Mouse (Mus musculus): ENCODE results near the gene Cfap57. TPM values are rescaled to one million over a fixed set of nuclear protein-coding genes. Genes with fewer than 3 reads are reported as not detected.
"Not testable (repeated sequence)": the region's sequence is repeated elsewhere in the genome, so short reads cannot be mapped to it uniquely, and the experiment has no call there.

Gene Cfap57
- polyA plus RNA-seq, 1 experiment from 2014 or later = 2.1 TPM

- H3K27ac ChIP-seq (ENCODE audit: low read depth, low read length) = no peak overlapping the region
- no peak overlapping the region for H3K4me2 ChIP-seq (ENCODE audit: low read length)
- H3K27me3 ChIP-seq (replicated peaks; ENCODE audit: control insufficient read depth, insufficient read depth, low read length) = no peaks in the 10 kb centered on the region
- no peaks in the 10 kb centered on the region for H3K36me3 ChIP-seq (ENCODE audit: control insufficient read depth, insufficient read depth, low read length)
- H3K9me3 ChIP-seq (ENCODE audit: control insufficient read depth, low read length) = no peaks in the 10 kb centered on the region
- no peak overlapping the region for H3K9ac ChIP-seq (ENCODE audit: low read depth, low read length)
- H3K4me3 ChIP-seq (ENCODE audit: low read length) = no peak overlapping the region
- WGBS = 79% methylated on average over 23 of the region's 23 CpGs
- no peaks in the 10 kb centered on the region for H3K4me1 ChIP-seq (ENCODE audit: control insufficient read depth, insufficient read depth, low read depth, low read length)
- ATAC-seq = no peak
Measured at GRCm38 (mm10) chr4:118569320-118569719, 51.3 kb downstream of the Cfap57 start.

DNA sequence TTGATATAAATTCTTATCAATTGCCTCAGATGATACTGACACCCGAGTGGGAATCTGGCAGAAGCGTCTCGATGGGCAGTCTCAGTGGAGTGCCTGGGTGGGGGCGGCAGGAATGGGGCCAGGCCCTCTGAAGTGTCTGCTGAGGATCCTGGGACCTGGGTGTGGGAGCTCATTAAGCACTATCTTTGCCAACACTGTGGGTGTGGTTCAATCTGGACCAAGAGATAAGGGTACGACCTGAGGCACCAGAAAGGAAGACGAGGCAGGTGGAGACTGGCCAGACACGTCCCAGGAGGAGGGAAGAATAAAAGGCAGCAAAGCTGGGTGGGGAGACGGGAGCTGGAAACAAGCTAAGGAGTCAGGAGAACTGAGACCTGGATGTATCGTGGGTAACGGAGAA is 51.9 kb downstream of the Cfap57 start:
- H3K27ac ChIP-seq (ENCODE audit: low read depth, low read length) = no peak overlapping the region
- no peak overlapping the region for H3K4me2 ChIP-seq (ENCODE audit: low read length)
- no peak for ATAC-seq
- WGBS = 73% methylated on average over 10 of the region's 10 CpGs
- no peaks in the 10 kb centered on the region for H3K36me3 ChIP-seq (ENCODE audit: control insufficient read depth, insufficient read depth, low read length)
- H3K9me3 ChIP-seq (ENCODE audit: control insufficient read depth, low read length) = no peaks in the 10 kb centered on the region
- no peak overlapping the region for H3K9ac ChIP-seq (ENCODE audit: low read depth, low read length)
- no peak overlapping the region for H3K4me3 ChIP-seq (ENCODE audit: low read length)
- no peaks in the 10 kb centered on the region for H3K4me1 ChIP-seq (ENCODE audit: control insufficient read depth, insufficient read depth, low read depth, low read length)
- no peaks in the 10 kb centered on the region for H3K27me3 ChIP-seq (replicated peaks; ENCODE audit: control insufficient read depth, insufficient read depth, low read length)

- Histone ChIP-seq H3K4me1 (ENCODE audit: control insufficient read depth, insufficient read depth, low read depth, low read length) (no peaks in the 10 kb centered on the region), H3K4me3 (ENCODE audit: low read length) (no peak overlapping the region)
Measured at GRCm38 (mm10) chr4:118566161-118566676, 54.4 kb downstream of the Cfap57 start.

DNA sequence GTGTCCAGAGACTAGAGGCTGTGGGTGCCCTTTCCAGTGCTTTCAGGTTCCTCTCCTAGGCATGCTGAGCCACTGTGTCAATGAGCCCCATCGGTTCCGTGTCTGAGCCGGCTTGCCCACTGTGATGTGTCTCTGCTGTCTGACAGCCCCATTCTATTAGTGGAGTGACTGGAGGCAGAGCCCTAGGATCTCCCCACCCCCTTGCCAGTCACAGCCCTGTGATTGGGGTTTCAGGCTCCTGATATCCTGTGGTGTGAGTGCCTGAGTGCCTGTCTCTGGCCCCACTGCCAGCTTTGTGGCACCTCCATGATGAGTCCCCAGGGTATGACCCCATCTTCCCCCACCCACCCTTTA is 55.7 kb downstream of the Cfap57 start:
- 67% methylated on average over 3 of the region's 3 CpGs for WGBS
- H3K4me3 ChIP-seq (ENCODE audit: low read length) = no peak overlapping the region
- no peaks in the 10 kb centered on the region for H3K4me1 ChIP-seq (ENCODE audit: control insufficient read depth, insufficient read depth, low read depth, low read length)
- no peaks in the 10 kb centered on the region for H3K36me3 ChIP-seq (ENCODE audit: control insufficient read depth, insufficient read depth, low read length)
- no peaks in the 10 kb centered on the region for H3K27me3 ChIP-seq (replicated peaks; ENCODE audit: control insufficient read depth, insufficient read depth, low read length)
- H3K9ac ChIP-seq (ENCODE audit: low read depth, low read length) = no peak overlapping the region
- H3K4me2 ChIP-seq (ENCODE audit: low read length) = no peak overlapping the region
- ATAC-seq = peak; percentile 56; the same call in 1 of the 2 replicates
- H3K9me3 ChIP-seq (ENCODE audit: control insufficient read depth, low read length) = 0 out of 2 replicates have a peak, but pooled peaks cover 3% of the 10 kb centered on the region
- no peak overlapping the region for H3K27ac ChIP-seq (ENCODE audit: low read depth, low read length)

More at GRCm38 (mm10) chr4:118566161-118566676, 54.4 kb downstream of the Cfap57 start:
- Histone ChIP-seq H3K9ac (ENCODE audit: low read depth, low read length) (no peak overlapping the region), H3K27me3 (replicated peaks; ENCODE audit: control insufficient read depth, insufficient read depth, low read length) (no peaks in the 10 kb centered on the region), H3K4me2 (ENCODE audit: low read length) (no peak overlapping the region), H3K36me3 (ENCODE audit: control insufficient read depth, insufficient read depth, low read length) (no peaks in the 10 kb centered on the region), H3K9me3 (ENCODE audit: control insufficient read depth, low read length) (0 out of 2 replicates have a peak, but pooled peaks cover 3% of the 10 kb centered on the region), H3K27ac (ENCODE audit: low read depth, low read length) (no peak overlapping the region)
- ATAC-seq = no peak
- 38% methylated on average over 7 of the region's 7 CpGs for WGBS

DNA sequence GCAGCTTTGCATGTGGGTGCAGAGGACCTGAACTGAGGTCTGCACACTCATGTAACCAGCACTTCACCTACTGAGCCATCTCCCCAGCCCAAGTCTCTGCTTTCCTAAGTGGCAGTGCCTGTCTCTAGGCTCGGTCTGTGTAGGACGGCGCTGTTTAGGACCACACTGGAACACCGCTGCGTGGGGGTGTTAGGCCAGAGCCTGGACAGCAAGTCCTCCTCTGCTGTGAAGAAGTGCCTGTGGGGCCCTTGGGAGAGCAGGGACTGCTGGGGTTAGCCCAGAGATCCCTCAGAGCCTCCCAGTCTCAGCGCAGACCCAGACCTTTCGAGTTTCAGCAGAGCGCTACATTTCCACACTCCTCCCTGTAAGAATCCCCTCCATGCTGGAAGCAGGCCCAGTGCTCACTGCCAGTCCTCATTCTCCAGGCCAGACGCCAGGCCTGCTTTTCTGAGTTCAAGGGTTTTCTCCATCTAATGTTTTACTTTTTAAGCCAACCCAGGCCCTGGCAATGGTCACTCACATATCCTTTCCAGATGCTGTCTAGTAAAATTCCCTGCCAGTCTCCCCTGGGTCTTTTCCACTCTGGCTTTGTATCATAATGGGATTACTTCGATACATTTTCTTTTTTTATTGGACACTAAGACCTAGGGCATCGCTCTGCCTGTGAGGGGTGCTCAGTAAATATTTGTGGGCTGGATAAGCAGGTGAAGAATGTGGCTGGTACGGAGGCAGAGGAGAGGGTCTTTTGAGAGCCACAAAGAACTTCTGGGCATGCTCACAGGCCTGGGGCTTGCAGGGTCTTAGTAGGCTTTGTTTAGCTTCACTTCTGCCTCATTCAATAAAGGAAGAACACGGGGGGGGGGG is 56.3 kb downstream of the Cfap57 start:
- ATAC-seq = peak; percentile 54
- Histone ChIP-seq H3K27ac (ENCODE audit: low read depth, low read length) (0 out of 2 replicates have a peak overlapping the region, but pooled peaks have one; percentile 37), H3K9ac (ENCODE audit: low read depth, low read length) (no peak overlapping the region), H3K27me3 (replicated peaks; ENCODE audit: control insufficient read depth, insufficient read depth, low read length) (no peaks in the 10 kb centered on the region), H3K9me3 (ENCODE audit: control insufficient read depth, low read length) (0 out of 2 replicates have a peak, but pooled peaks cover 3% of the 10 kb centered on the region), H3K4me2 (ENCODE audit: low read length) (no peak overlapping the region), H3K36me3 (ENCODE audit: control insufficient read depth, insufficient read depth, low read length) (no peaks in the 10 kb centered on the region), H3K4me1 (ENCODE audit: control insufficient read depth, insufficient read depth, low read depth, low read length) (no peaks in the 10 kb centered on the region), H3K4me3 (ENCODE audit: low read length) (no peak overlapping the region)
- 73% methylated on average over 13 of the region's 13 CpGs for WGBS

DNA sequence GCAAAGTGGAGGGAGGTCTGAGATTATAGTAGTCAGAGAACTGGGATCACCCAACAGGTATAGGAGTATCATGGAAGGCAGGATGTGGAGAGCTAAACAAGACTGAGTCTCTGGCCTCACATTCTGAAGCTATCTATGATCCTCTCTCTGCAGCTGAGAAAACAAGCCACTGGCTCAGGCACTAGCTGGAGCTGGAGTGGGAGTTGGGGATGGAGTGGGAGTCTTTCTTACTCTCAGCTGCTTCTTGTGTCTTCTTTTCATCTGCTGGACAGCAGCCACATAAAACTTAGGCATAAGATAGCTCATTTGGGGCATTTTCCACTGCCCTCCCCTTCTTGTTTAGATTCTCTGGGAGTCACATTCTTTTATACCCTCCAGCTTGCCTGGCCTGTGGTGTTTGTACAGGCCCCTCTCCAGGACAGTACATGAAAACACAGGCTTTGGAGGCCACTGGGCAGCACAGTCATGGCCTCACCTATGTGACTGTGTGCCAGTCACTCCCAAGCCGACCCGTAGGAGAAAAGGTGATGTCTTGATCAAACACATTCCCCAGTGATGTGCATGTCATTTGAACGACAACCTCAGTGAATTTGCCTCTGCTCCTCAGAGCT is 67.4 kb downstream of the Cfap57 start:
- Histone ChIP-seq H3K4me3 (ENCODE audit: low read length) (no peak overlapping the region), H3K36me3 (ENCODE audit: control insufficient read depth, insufficient read depth, low read length) (no peaks in the 10 kb centered on the region), H3K9me3 (ENCODE audit: control insufficient read depth, low read length) (no peaks in the 10 kb centered on the region), H3K27ac (ENCODE audit: low read depth, low read length) (no peak overlapping the region), H3K4me2 (ENCODE audit: low read length) (no peak overlapping the region), H3K9ac (ENCODE audit: low read depth, low read length) (no peak overlapping the region), H3K27me3 (replicated peaks; ENCODE audit: control insufficient read depth, insufficient read depth, low read length) (no peaks in the 10 kb centered on the region; the same call in 1 of the 2 replicates), H3K4me1 (ENCODE audit: control insufficient read depth, insufficient read depth, low read depth, low read length) (no peaks in the 10 kb centered on the region)
- WGBS = 87% methylated on average over 3 of the region's 3 CpGs
- no peak for ATAC-seq

- not testable (repeated sequence) for H3K9me3 ChIP-seq (ENCODE audit: control insufficient read depth, low read length); H3K9ac ChIP-seq (ENCODE audit: low read depth, low read length); H3K4me1 ChIP-seq (ENCODE audit: control insufficient read depth, insufficient read depth, low read depth, low read length); H3K27ac ChIP-seq (ENCODE audit: low read depth, low read length); H3K4me2 ChIP-seq (ENCODE audit: low read length); H3K36me3 ChIP-seq (ENCODE audit: control insufficient read depth, insufficient read depth, low read length); ATAC-seq; H3K27me3 ChIP-seq (replicated peaks; ENCODE audit: control insufficient read depth, insufficient read depth, low read length); H3K4me3 ChIP-seq (ENCODE audit: low read length)
- WGBS = 89% methylated on average over 10 of the region's 10 CpGs
Measured at GRCm38 (mm10) chr4:118548130-118548480, 72.5 kb downstream of the Cfap57 start.

- not testable (repeated sequence) for H3K4me3 ChIP-seq (ENCODE audit: low read length); H3K9ac ChIP-seq (ENCODE audit: low read depth, low read length); H3K27me3 ChIP-seq (replicated peaks; ENCODE audit: control insufficient read depth, insufficient read depth, low read length); H3K36me3 ChIP-seq (ENCODE audit: control insufficient read depth, insufficient read depth, low read length); H3K4me1 ChIP-seq (ENCODE audit: control insufficient read depth, insufficient read depth, low read depth, low read length); H3K4me2 ChIP-seq (ENCODE audit: low read length); H3K9me3 ChIP-seq (ENCODE audit: control insufficient read depth, low read length); H3K27ac ChIP-seq (ENCODE audit: low read depth, low read length); ATAC-seq
- WGBS = 91% methylated on average over 22 of the region's 23 CpGs
Measured at GRCm38 (mm10) chr4:118547424-118548129, 73.0 kb downstream of the Cfap57 start.

Data from hindbrain, embryonic 16.5 days (tissue).